Mouse (Mus musculus) lung, adult 2 months (tissue): ENCODE measurements around the gene Wnt9b.

Experiments
- CTCF ChIP-seq: fragments of 200-500 bp; IDR thresholded peaks from 2 replicates; pipeline ENCODE4 v1.5.1; 2011; ENCODE audit warnings: mild to moderate bottlenecking, low read length, control low read depth; ENCODE audit not compliant: insufficient read depth
- POLR2A ChIP-seq: fragments of 200-500 bp; IDR thresholded peaks from 2 replicates; pipeline ENCODE4 v1.6.1; 2011; ENCODE audit warnings: low read depth, mild to moderate bottlenecking, control low read depth, low read length, borderline replicate concordance; ENCODE audit errors: extremely low read depth

GRCm38 (mm10) chr11:103772505-103773386 is 23.1 kb upstream of the Wnt9b start:
- TF ChIP-seq CTCF = no peak
- no peak for TF ChIP-seq POLR2A
